Mouse (Mus musculus) lung, postnatal 10 days (tissue): ENCODE data around the gene Phldb2.

ENCODE experiments used
- DNase-seq: peaks from one replicate; pipeline ENCODE4 v3.0.0; 2021

The Phldb2 gene

DNA sequence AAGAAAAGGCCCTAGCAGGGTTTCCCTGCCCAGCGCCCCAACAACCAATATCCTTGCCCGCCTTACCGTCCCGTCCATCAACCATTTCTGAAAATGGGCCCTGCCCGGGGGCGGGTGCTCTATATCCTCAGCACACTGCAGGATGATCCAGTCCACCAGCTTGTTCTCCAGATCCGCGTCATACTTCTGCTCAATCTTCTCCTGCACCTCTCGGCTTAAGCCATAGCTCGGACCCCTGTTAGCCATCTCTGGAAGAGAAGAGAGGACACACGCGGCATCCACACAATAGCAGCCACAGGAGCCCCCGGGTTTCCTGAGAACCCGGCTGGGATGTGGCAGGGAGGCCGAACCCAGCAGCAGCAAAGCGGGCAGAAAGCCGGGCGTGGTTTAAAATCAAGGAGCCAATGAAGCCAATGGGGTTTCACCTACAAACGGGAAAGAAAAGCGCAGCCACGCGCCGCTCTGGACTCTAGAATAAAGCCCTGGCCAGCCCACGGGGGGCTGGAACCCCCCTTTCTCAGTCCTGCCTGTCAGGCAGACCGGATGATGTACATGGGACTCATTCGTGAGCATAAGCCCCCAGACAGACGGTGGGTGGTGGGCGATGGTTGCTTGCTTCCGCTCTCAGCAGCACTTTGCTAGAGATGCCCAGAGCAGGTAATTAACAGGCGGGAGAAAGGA is 229.2 kb downstream of the Phldb2 start, which contains the start of gene Tagln3:
Tagln3 (minus strand) TSS at position 548 of the 681 bp plus-strand sequence.
- DNase-seq = peak; percentile 22

DNA sequence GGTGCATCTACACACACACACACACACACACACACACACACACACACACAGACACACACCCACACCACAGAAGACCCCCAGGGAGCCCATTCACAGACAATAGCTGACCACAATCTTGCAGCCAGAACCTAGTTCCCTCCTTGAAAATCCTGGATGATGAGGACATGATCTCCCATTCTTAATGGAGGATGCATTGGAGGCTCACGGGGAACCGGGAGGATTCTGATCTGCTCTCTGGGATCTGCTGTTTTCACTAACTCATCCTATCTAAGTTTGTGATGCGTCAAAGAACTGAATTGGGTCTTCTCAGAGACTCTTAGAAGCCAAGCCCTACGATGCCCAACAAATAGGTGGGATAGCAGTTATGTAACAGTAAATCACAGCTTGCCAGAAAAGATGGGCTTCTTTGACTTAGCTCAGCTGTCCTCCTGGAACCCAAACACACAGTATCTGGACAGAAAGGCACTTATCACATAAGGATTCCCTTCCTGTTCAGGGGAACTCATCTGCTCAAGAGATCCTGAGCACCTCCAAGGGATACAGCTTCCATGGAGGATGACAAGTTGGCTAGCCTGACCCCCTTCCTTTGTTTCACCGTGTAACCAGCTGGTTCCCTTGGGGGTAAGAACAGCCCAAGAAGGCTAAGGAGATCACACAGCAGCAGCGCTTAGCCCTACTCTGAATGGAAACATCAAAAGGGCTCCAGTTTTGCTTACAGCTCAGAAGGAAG is 230.1 kb downstream of the Phldb2 start:
- no peak for DNase-seq

DNA sequence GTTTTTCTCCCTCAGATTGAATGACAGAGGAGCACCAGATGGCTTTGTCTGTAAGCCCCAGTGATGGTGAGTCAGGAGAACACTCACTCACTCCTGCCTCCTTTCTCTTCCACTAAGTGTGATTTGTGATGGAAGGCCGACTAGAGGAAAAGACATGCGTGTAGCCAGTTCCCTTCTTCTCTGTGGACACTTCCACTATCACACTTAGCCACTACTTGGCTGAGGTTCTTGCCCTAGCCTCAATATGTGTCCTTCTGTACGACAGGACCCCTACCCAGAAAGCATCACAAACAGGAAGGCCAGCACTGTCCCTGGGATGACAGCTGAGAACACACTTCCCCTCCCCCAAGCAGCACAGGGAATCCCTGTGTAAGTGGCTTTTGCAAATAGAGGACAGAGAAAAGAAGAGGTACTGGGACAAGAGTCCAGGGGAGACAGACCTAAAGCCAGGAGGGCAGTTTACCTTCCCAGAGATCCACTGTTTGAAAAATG is 230.9 kb downstream of the Phldb2 start:
- no peak for DNase-seq

DNA sequence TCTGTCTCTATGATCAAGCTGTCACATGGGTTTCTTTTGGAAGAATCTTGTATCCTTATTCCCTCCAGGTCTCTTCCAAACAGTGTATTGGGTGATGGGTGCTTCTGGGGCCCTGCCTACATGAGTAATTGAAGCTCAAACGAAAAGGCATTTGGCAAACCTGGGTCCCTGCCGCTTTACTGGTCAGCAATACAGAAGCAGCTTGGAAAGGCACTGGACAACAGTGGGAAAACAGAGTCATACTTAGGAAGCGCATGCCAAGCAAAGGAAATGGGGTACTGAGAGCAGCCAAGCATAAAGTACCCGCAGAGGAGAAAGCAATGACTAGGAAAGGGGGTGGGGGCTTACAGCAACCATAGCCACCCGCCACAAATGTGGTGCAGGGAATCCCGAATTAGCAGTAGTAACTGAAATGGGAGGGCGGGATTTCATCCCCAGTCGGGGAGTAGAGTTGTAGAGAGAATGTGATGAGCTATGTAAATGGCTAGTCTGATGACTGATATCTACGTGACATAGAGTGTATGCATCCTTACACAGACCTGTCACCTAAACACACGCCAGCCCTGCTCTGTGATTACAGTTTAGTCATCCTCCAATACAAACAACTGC is 233.3 kb downstream of the Phldb2 start:
- no peak for DNase-seq

DNA sequence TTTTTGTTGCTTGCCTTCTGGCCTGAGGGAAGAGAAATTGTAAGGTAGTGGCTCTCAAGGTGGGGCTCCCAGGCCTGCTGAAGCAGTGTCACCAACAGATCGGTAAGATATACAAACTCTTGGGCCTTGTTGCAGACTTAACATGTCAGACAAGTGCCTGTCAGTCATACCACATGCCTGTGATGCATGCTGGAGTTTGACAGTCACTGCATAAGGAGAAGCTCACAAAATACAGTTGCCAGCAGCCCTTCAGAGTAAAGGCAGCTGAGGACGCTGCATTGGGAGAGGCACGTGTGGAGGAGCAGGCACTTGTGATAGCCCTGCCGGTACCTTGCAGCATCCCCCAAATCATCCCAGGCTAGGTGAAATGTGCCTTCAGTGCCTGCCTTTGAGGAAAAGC is 235.1 kb downstream of the Phldb2 start:
- DNase-seq = no peak

- no peak for DNase-seq
Observed at GRCm38 (mm10) chr16:45714489-45715150, 238.8 kb downstream of the Phldb2 start.

DNA sequence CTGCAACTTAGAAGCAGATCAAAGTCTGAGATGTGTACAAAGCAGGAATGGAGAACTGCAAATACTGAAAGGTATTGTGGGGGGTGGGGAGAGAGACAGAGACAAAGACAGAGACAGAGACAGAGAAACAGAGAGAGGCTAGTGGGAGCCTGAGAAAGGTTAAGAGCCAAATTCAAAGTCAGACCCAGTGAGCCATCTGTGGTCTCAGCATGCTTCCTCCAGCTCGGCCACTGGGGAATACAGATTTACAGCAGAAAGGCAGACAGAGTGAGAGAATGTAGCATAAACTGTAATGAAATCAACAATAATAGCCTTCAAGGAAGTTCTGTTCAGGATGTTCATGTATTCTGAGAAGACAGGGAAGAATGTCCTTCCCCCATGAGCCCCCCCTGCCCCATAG is 239.5 kb downstream of the Phldb2 start:
- DNase-seq = no peak

DNA sequence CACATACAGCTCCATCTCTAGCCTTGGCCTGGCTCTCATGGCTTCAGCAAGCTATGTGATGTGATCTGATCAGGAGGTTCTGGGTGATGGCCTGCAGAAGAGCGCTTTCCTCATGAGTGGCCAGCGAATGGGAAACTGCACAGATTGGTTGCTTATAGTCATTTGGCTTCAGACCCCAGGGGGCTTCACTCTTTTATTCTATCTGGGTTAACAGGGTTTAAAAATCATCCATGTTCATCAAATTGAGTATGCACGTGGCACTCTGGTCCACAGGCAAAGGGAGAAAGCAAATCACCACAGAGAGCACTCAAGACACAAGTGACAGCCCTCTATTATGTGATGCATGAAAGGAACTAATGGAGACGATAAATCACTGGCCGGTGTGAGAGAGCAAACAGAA is 240.1 kb downstream of the Phldb2 start:
- no peak for DNase-seq

GRCm38 (mm10) chr16:45711263-45711662 is 242.1 kb downstream of the Phldb2 start:
- DNase-seq = no peak

DNA sequence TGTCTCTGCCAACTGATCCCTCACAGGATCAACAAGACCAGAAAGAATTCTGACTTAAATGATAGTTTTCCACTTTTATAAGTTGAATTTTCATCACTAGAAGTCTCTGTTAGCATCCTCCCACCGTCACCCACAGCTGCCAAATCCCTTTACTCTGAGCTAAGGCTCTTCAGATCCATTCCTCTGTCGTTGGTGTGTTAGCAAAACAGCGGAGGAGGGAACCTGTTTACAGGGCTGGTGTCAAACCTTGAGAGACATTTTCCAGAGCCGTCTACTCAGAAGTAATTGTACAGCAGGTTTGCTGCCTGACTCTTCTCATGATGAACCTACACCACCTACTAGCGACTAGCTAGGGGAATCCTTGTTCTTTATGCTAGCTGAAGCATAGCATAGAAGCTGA is 254.1 kb downstream of the Phldb2 start:
- DNase-seq = no peak

GRCm38 (mm10) chr16:45697996-45698395 is 255.4 kb downstream of the Phldb2 start:
- DNase-seq = no peak
